Mouse (Mus musculus) urinary bladder, adult 18-20 months (tissue): ENCODE data around the gene Klhl42.

Source experiments
- DNase-seq, 2 experiments: peaks; one replicate each; pipeline ENCODE4 v3.0.0; 2022; ENCODE audit warnings: low spot score in 2 of 2, mixed read lengths in 2 of 2

The Klhl42 gene

DNA sequence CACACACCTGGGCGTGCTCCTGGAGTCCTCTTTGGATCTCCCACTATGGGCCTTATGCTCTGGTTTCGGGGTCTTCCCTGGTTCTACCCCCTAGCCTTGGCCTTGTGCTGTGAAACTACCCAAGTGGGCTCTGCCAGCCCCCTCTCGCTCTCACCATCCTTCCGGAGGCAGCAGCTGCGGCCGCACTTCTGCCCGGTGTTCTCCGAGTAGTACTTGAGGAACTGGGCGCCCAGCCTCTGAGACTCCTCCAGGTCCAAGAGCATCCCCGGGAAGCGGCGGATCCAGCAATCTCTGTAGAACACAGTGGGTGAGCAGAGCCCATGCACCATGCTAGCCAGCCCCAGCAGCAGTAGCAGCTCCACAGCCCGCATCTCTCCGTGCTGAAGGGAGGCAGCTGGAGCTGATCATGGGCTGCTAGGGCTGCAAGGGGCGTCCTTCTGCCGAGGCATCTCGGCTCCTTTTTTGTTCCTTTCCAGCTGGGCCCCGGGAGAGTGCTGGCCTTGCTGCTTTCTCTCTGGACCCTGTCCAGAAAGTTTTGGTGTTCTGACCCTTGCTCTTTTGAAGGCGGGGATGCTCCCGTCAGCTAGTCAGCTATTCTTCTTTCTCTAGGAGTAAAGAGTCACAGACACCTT, 4.5 kb upstream of the Klhl42 start, which contains the start of gene Mansc4:
Mansc4 (minus strand) TSS at position 439 of the 632 bp plus-strand sequence.
- DNase-seq, result peak in 1 of 2 experiments; percentile 26

DNA sequence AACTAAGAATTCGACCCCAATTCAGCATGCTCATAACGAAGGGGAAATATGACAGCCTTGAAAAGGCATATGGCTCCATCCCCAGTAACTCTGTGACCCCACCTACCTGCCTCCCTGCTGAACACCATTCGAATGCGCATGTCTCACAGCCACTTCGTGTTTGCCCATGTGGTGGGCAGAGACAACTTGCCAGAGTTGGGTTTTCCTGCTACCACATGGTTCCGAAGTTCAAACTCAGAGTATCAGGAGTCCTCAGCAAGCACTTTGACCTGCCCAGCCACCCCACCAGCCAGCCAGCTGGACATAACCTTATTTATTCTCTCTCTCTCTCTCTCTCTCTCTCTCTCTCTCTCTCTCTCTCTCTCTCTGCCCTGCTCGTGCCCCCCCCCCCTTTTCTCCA, 3.4 kb upstream of the Klhl42 start:
- DNase-seq, result no peak

DNA sequence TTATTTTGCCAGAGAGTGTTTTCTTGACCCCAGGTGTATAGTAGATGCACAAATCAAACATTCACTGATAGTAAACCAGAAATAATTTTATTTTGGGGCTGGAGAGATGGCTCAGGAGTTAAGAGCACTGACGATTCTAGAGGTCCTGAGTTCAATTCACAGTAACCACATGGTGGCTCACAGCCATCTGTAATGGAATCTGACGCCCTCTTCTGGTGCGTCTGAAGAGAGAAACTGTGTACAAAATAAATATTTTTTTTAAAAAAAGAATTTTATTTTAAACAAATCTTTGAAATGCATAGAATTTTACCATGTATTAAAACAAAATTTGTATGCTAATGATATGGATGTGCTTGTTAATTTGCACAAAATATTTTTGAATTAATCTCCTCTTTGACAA, 2.7 kb upstream of the Klhl42 start:
- no peak for DNase-seq

DNA sequence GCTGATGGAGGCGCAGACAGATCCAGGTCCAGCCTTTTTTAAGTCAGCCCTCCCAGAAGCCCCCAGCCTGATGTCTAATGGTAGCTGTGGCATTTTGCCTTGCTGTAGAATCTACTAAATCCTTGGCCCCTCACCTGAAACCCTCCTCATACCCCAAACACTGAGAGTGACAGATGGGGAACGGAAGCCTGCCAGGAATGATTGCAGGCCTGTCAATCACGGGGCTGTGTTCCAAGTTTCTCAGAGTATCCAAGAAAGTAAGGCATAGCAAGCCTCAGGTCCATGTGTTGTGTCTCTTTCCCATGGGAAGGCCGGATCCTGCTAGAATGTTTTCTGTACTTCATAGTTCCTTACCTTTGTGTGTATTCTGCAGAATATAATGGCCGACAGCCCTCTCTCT, 988 bp upstream of the Klhl42 start:
- no peak for DNase-seq

DNA sequence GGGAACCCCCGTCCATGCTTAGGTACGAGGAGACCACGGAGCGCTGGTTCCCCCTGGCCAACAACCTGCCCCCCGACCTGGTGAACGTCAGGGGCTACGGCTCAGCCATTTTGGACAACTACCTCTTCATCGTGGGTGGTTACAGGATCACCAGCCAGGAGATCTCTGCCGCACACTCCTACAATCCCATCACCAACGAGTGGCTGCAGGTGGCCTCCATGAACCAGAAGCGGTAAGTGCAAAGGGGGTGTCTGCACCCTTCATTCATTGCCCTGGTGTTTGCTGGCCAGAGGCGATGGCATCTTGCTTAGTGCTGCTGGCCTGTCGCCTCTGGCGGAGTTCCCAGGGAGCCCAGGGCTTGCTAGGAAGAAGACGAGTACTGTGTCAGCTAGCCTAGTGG, 957 bp downstream of the Klhl42 start:
- peak; percentile 6 to 23 for DNase-seq

DNA sequence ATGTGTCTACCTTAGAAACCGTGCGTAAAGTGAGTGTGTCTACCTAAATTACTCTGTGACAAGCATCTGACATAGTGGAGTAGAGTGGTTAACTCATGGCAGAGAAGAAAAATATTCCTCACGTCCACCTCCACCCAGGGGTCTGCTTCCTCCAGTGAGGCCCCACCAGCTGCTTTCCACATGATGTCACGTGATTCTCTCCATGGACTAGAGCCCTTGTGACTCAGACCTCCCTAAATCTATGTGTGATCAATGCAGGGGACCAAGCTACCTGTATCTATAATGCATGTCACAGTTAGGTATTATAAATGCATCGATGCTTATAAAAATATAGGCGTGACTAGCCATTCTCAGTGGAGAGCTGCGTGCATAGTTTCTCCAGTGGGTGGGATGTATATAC, 3.6 kb downstream of the Klhl42 start:
- no peak for DNase-seq

DNA sequence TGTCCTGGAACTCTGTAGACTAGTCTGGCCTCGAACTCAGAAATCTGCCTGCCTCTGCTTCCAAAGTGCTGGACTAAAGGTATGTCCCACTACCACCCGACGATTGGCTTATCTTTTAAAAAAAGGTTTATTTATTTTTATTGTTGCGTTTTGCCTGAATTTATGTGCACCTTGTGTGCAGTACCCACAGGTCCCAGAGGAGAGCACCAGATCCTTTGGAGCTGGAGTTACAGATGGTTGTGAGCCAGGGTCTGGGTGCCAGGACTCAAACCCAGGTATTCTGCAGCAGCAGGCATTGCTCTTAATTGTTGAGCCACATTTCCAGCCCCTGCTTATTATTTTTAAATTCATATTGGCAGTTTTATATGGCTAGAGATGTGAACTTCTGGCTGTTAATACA, 4.9 kb downstream of the Klhl42 start:
- DNase-seq, result no peak

DNA sequence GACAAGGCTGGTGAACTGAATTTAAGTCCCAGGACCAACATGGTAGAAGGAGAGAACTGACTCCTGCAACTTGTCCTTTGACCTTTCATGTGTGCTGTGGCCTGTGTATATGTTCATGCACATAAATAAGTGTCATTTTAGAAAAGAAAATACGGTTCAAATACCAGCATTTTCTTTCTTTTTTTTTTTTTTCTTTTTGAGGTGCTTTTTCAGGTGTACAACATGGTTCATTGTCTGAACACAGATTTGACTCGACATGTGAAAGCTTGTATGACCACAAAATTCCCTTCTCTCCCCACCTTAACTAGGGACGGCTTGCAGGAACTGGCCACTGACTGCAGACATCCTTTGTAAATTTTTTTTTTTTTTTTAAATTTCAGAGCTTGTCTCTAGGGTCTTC, 5.8 kb downstream of the Klhl42 start:
- DNase-seq, result no peak

DNA sequence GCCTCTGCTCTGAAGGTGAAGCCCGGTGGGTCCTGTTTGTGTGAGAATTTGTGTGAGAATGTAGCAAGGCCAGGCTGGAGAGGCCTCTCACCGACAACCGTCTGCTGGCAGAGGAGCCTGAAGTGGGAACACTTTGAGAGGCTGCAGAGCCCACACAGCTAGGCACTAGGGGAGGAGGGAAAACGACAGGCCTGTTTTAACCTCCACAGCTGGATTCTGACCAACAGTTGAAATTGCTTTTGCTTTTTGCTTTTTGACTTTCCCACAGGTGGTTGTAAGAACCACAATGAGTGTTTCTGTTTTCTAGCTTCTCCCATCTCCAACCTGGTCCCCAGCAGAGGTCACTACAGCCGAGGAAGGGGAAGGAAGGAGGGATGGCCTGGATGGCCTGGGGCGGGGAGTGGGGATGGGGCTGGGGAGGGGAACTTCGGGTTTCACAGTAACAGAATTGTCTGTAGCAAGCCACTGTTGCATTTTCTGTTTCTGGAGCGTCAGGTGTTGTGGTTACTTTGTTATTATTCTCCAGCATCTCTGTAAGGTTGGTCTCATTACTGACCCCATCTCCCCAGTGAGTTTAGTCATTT, 6.3 kb downstream of the Klhl42 start:
- no peak for DNase-seq

DNA sequence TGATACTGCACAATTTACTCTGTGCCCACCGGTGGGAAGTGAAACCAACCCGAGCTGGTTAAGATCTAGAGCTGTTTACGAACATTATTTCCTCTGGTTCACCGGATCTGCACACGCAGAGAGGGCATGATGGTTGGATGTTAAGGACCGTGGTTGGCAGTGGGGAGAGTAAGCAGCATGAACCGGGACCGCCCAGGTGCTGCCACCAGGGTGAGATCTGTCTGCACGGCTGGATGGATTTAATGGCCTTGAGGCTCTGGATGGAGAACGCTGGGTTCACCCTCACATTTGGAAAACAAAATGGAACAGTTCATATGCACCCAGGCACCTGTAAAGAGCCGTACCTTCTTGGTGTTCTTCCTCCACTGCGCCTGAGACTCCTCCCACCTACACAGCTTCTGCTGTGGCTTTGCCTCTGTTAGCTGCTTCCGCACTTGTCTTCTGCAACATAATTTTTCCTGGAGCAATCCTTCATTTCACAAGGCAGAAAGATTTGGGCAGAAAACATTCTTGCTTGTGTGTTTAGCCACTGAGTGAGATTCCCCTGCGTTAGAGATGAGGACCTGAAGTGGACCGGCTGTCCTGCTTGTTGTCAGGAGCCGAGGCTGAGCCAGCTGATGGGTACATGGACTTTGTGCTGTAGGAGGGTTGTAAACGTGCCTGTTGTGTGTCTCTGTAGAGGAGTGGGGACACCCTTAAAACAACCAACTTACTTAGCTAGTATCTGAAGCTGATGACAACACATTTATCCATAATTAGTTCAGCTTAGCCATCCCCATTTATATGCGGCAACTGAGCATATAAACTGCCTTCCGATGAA, 8.5 kb downstream of the Klhl42 start:
- no peak for DNase-seq

DNA sequence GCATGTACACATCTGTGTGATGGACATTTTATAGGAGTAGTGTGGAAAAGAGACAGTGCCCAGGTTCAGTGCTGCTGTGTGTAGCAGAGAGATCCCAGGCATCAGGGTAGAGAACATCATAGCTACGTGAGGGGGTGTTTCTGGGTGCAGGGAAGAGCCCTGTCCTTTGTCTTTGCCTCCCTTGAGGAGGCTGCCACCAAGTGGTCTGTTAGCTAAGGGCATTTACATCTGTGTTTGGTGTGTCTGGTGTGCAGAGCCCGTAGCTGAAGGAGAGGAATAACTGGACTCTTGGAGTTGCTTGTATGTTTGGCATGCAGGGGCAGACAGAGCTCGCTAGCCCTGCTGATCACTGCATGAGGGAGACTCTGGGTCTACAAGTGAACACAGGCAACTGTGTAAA, 11.1 kb downstream of the Klhl42 start:
- DNase-seq, result no peak

DNA sequence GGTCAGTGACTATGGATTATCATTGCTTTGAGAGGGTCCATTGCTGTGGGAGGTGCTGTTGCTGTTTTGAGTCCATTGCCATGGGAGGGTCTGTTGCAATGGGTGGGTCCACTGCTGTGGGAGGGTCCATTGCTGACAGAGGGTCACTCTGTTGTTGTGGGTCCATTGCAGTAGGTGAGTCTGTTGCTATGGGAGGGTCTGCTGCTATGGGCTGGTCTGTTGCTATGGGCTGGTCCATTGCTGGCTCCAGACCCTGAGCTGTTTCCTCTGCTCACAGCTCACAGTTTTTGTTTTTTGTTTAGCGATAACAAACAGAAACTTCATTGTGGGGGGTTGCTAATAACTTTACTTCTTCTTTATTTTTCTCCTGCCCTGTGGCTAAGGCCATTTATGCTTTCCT, 14.3 kb downstream of the Klhl42 start:
- no peak for DNase-seq

DNA sequence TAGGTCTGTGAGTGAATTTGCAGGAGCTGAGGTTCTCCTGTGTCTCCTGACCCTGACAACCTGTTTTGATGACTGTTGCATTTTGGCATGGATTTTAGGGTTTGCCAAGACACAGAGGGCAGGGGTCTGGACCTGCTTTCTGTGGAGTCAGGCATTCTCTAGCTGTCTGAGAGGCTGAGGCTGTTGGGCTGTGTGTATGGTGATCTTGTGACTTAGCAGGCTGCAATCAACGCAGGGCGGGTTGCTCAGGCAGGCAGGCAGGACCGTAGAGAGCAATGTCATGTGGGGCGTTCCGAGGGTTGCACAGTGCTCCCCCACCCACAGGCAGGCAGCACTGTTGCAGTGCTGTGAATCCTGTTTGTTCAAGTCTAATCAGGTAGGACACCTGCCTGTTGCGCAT, 15.5 kb downstream of the Klhl42 start:
- DNase-seq, result no peak

DNA sequence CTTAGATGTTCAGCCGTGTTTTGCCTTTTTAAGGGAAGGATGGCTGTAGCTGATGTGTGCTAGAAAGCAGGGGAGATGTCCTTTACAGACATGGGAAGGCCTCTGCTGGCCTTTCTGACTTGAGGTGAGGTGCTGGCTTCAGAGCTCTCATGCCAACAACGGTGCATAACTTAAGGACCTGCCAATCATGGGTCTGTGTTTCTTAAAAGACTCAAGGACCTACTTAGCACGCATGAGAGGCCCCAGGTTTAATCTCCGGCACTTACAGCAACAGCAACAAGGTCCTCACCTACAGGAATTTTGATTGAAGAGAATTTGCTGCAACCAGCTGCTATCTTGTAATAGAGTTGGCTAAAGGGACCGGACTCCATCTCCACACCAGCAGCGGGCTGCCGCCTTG, 18.1 kb downstream of the Klhl42 start:
- no peak for DNase-seq

DNA sequence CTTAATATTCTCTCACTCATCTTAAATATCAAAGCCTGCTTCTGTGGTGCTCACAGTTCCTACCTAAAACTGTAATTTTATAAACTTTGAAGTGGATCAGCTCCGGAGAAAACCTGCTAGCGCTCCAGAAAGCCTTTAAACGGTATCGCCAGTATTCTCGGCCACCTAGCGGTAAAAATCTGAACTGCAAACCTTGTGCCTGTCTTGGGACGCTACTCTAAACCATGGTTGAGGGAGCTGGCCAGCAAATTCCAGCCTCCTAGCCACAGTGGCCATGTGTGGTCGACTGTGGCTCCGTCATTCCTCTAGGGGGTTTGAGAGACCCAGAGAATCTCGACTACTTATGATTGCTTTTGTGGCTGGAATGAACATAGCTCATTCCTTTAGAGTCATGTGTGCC, 25.4 kb downstream of the Klhl42 start:
- peak; percentile 46 to 72 for DNase-seq

DNA sequence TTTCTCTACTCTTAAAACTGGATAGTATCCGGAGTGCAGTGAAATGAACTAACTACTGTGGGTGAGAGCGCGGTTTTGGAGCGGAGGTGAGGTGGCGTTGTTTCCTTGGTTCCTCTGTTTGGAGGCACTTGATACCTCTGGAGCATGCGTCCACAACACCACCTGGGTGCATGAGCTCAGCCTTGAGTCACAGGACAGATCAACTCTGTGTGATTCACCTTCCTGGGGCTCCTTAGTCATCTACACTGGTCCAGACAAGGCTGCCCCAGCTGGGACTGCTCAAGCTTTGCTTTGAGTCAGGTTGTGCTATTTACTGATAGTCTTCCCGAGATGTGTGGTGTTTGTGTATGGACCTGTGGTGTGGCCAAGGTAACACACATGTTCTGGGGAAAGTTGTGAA, 26.6 kb downstream of the Klhl42 start:
- DNase-seq, result peak in 1 of 2 experiments; percentile 6

DNA sequence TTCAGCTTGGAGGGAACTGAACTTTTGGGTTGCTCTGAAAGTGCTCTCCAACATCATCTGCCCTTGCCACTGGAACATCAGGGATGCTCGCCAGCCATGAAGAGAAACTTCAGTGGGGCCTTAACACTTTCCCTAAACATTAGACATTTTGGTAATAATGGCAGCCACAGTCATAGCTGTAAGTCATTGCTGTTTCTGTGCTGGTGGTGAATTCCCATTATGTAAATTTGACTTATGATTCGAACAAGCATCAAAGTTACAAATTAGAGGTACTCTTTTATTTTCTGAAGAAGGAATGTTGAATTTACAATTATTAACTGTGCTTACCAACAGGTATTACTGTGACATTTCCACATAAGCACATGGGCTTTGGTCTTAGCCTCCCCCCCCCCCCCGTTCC, 27.0 kb downstream of the Klhl42 start:
- DNase-seq, result no peak

DNA sequence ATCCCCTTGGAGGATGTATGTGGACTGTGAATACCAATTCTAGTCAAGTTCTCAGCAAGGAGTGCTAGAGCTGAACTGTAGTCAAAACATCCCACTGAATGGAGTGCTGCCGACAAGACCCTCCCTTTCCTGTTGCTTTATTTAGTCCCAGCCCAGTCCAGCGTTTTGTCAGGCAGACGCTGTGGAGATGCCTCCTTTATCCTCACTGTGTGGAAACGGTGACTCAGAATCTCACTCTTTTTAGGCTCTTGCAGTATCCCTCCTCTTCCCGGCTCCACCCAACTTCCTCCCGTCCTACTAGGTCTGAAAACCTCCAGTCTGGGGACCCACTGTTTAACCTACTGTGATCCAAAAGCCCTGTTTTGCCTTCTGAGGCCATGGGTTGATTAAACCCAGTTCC, 30.1 kb downstream of the Klhl42 start:
- DNase-seq, result no peak

DNA sequence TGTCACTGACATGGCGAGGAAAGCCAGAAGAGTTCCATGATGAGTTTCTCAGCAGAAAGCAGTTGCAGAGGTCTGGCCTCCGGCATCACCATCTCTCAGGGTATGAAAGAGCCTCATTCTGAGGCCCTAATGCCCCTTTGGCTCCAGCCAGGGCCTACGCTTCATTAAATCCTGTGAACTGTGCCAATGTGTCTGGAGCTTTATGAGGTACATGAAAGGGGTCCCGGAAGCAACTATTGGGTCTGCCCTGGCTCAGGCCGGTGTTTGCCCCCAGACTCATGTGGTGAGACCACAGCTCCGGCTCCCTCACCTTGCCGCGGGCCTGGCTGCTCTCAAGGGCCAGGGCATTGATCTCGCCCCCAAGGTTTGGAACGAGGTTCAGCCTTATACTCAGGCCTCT, 36.1 kb downstream of the Klhl42 start:
- no peak for DNase-seq

DNA sequence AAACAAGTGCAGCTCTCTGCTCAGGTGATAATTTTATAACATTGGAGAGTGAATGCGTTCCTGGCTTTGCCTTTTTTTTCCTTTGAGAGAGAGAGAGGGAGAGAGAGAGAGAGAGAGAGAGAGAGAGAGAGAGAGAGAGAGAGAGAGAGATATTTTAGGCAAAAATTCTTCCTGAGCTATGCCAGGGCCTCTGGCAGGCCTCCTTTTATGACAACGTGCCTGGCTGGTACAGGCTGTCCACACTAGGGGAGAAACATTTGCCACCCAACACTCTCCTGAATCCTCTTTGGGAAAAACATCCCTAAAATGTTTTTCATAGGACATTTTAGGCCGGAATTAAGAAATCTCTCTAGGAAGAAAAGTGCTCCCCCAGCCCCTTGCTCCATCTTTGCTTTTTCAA, 47.1 kb downstream of the Klhl42 start:
- DNase-seq, result no peak

DNA sequence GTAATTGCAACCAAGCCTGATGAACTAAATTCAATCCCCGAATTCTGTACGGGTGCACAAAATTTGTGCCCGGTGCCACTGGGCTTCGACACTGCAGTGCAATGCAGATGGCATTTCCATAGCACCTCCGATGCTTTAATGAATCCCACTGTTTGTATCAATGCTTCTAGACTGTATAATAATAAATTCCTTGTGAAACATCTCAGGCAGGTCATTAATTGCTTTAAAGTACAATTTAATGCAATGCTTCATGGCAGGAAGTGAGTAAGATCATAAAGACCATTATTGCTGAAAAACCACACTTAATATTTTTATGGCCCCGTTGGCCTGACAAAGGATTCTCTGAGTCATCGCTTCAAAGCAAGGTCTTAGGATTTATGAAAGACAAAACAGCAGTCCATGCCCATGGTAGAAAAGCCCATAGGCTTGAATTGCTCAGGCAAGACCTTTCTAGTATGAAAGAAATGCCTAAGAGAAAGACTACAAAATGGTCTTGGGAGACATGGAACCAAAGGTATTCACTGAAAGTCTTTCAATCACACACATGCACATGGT, 49.5 kb downstream of the Klhl42 start:
- no peak for DNase-seq

DNA sequence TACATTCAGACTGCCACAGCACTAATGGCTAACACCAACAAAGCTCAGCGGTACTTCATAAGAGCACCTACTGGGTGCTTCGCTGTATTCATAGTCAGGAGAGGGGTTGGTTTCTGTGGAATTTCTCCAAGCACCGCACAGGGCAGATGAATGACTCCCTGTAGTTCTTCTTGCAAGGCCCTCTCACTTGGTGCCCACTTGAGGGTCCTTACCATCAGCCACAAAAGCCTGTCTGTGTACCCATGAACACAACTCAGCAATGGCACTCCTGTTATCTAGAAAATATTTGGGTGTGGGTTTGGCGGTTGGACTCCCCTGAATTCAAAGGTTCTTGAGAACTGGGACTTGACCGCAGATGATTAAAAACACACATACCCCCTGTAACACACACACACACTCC, 53.5 kb downstream of the Klhl42 start:
- no peak for DNase-seq

DNA sequence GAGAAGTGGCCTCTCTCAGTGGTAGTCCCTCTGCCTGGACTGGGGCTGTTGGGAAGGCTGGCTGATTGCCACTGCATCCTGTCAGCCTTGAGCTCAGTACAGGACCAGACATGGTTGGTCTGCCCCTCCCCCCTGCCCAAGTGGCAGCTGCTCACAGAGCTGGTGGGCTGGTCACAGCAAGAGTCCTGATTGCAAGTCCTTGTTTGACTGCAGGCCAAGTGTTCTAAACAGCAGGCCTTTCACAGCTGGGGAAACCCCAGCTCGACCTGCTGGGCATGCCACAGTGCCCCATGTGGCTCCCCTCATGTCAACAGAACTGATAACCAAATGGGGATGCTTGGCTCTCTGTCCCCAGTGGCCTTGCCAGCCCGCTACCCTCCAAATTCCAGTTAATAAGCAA, 54.1 kb downstream of the Klhl42 start:
- no peak for DNase-seq
